Mouse (Mus musculus) liver, embryonic 14.5 days (tissue): ENCODE results near the gene Sgcg. TPM values are rescaled to one million over a fixed set of nuclear protein-coding genes. Genes with fewer than 3 reads are reported as not detected.

Source experiments
- ATAC-seq: fragments of 200-750 bp; cut with Nextera tagmentation; 2 replicates; pipeline ENCODE4 v1.8.0; 2017; ENCODE audit warnings: moderate number of reproducible peaks, mild to moderate bottlenecking, moderate library complexity; ENCODE audit not compliant: insufficient read depth
- DNase-seq, 3 experiments: peaks; one replicate each; pipeline ENCODE4 v3.0.0-alpha.2; 2012 to 2013; ENCODE audit warnings: low read depth in 3 of 3, low spot score in 3 of 3
- H3K27ac ChIP-seq: fragments of 300-500 bp; sonication (generic); 2 replicates; pipeline ENCODE4 v1.5.1; 2014; ENCODE audit warnings: moderate library complexity, mild to moderate bottlenecking, control low read depth, inconsistent platforms
- H3K27me3 ChIP-seq: fragments of 300-500 bp; sonication (generic); 2 replicates; pipeline ENCODE4 v1.6.1; 2014; ENCODE audit warnings: mild to moderate bottlenecking, low read length, moderate library complexity; ENCODE audit not compliant: control insufficient read depth, insufficient read depth
- H3K36me3 ChIP-seq: fragments of 300-500 bp; sonication (generic); replicated peaks from 2 replicates; pipeline ENCODE4 v1.6.1; 2014; ENCODE audit warnings: low read depth; ENCODE audit not compliant: control insufficient read depth, insufficient read depth
- H3K4me1 ChIP-seq, 2 experiments: fragments of 200-500 bp in 1 of 2; fragments of 300-500 bp in 1 of 2; sonication (generic) in 1 of 2; replicated peaks; 2 replicates each; pipeline ENCODE4 v1.6.1; 2012 to 2014; ENCODE audit warnings: antibody characterized with exemption in 1 of 2, inconsistent platforms in 1 of 2, low read length in 1 of 2; ENCODE audit not compliant: control insufficient read depth in 2 of 2, insufficient read depth in 2 of 2
- H3K4me2 ChIP-seq: fragments of 300-500 bp; sonication (generic); 2 replicates; pipeline ENCODE4 v1.6.1; 2014; ENCODE audit warnings: low read depth, mild to moderate bottlenecking, control low read depth, moderate library complexity
- H3K4me3 ChIP-seq, 2 experiments: fragments of 200-500 bp in 1 of 2; fragments of 300-500 bp in 1 of 2; sonication (generic) in 1 of 2; 2 replicates each; pipeline ENCODE4 v1.5.1; 2012 to 2014; ENCODE audit warnings: low read depth in 2 of 2, low read length in 2 of 2, mild to moderate bottlenecking in 2 of 2, control low read depth in 1 of 2, inconsistent platforms in 1 of 2, moderate library complexity in 1 of 2; ENCODE audit not compliant: insufficient read depth in 1 of 2
- H3K9ac ChIP-seq: fragments of 300-500 bp; sonication (generic); replicated peaks from 2 replicates; pipeline ENCODE4 v1.6.1; 2014; ENCODE audit warnings: mild to moderate bottlenecking, control low read depth, moderate library complexity
- H3K9me3 ChIP-seq: fragments of 300-500 bp; sonication (generic); 2 replicates; pipeline ENCODE4 v1.6.1; 2016; ENCODE audit warnings: low read length, mixed read lengths; ENCODE audit not compliant: control insufficient read depth
- CTCF ChIP-seq: IDR thresholded peaks from 2 replicates; pipeline ENCODE4 v1.5.1; 2016; ENCODE audit warnings: antibody characterized with exemption, low read depth, control low read depth
- EP300 ChIP-seq: IDR thresholded peaks from 2 replicates; pipeline ENCODE4 v1.6.1; 2016; ENCODE audit warnings: antibody characterized with exemption, low read depth
- WGBS: fragments of 180-500 bp; shearing (Covaris S2); extraction: QIAGEN DNeasy Blood & Tissue Kit; methylation state at CpG from one replicate; pipeline ENCODE4 v1.1.7; 2014; ENCODE audit not compliant: insufficient replicate concordance; 5-methylcytosine and 5-hydroxymethylcytosine counted together
- polyA plus RNA-seq, 2 experiments: library from polyadenylated mRNA; depleted of rRNA in 1 of 2; stranded (reverse) in 1 of 2; unstranded in 1 of 2; fragments of >200 nt; fragmentation: Nextera tagmentation in 1 of 2; extraction: Ambion mirVana in 1 of 2; gene quantifications; 2 replicates each; pipeline versions ENCODE4 v1.2.1 to v1.2.3; 2012 to 2014

Gene Sgcg
- polyA plus RNA-seq, 2 experiments = 0.03 to 0.05 TPM

- TF ChIP-seq EP300 (no peak), CTCF (no peak)
- Histone ChIP-seq H3K27me3 (no peaks in the 10 kb centered on the region), H3K4me1 (no peaks in the 10 kb centered on the region; a peak in 1 of 4 replicates), H3K4me3 (no peak overlapping the region), H3K9ac (no peak overlapping the region), H3K27ac (no peak overlapping the region), H3K4me2 (no peak overlapping the region), H3K9me3 (no peaks in the 10 kb centered on the region), H3K36me3 (no peaks in the 10 kb centered on the region)
- ATAC-seq = no peak
- DNase-seq = no peak
- 67% methylated on average over 15 of the region's 15 CpGs for WGBS
These were observed 5.5 kb downstream of the Sgcg start for GRCm38 (mm10) chr14:61252596-61253388.

GRCm38 (mm10) chr14:61246444-61246843, 11.8 kb downstream of the Sgcg start:
- no peaks in the 10 kb centered on the region for H3K4me1 ChIP-seq
- no peak for ATAC-seq
- WGBS = 72% methylated on average over 3 of the region's 3 CpGs
- no peak overlapping the region for H3K27ac ChIP-seq
- DNase-seq = no peak
- no peak overlapping the region for H3K9ac ChIP-seq
- no peaks in the 10 kb centered on the region for H3K27me3 ChIP-seq
- H3K4me3 ChIP-seq = no peak overlapping the region
- H3K36me3 ChIP-seq = no peaks in the 10 kb centered on the region
- TF ChIP-seq EP300 (no peak), CTCF (no peak)
- H3K9me3 ChIP-seq = no peaks in the 10 kb centered on the region
- no peak overlapping the region for H3K4me2 ChIP-seq

- TF ChIP-seq EP300 (no peak), CTCF (peak; percentile 59)
- Histone ChIP-seq H3K4me2 (no peak overlapping the region), H3K9me3 (no peaks in the 10 kb centered on the region), H3K9ac (no peak overlapping the region), H3K4me1 (no peaks in the 10 kb centered on the region), H3K36me3 (no peaks in the 10 kb centered on the region), H3K4me3 (no peak overlapping the region), H3K27ac (no peak overlapping the region), H3K27me3 (no peaks in the 10 kb centered on the region)
- WGBS = 26% methylated on average over 6 of the region's 6 CpGs
- no peak for ATAC-seq
- peak in 1 of 3 experiments; percentile 24 for DNase-seq
These were observed 15.7 kb downstream of the Sgcg start for GRCm38 (mm10) chr14:61242611-61243010.

GRCm38 (mm10) chr14:61238751-61239150, 19.5 kb downstream of the Sgcg start:
- ATAC-seq (no peak), DNase-seq (no peak)
- WGBS = 54% methylated on average over 9 of the region's 9 CpGs
- no peaks in the 10 kb centered on the region for H3K36me3 ChIP-seq
- no peaks in the 10 kb centered on the region for H3K9me3 ChIP-seq
- no peak overlapping the region for H3K4me3 ChIP-seq
- H3K27ac ChIP-seq = no peak overlapping the region
- H3K27me3 ChIP-seq = no peaks in the 10 kb centered on the region
- H3K9ac ChIP-seq = no peak overlapping the region
- TF ChIP-seq EP300 = no peak
- TF ChIP-seq CTCF = no peak
- H3K4me1 ChIP-seq = 0 out of 4 replicates have a peak, but pooled peaks cover 0 to 4% of the 10 kb centered on the region in 2 experiments
- no peak overlapping the region for H3K4me2 ChIP-seq

GRCm38 (mm10) chr14:61237101-61237654, 21.1 kb downstream of the Sgcg start:
- H3K36me3 ChIP-seq = no peaks in the 10 kb centered on the region
- no peak overlapping the region for H3K9ac ChIP-seq
- H3K4me1 ChIP-seq = 0 out of 4 replicates have a peak, but pooled peaks cover 0 to 4% of the 10 kb centered on the region in 2 experiments
- no peak overlapping the region for H3K27ac ChIP-seq
- TF ChIP-seq EP300 (no peak), CTCF (no peak)
- H3K27me3 ChIP-seq = no peaks in the 10 kb centered on the region
- ATAC-seq = no peak
- no peak overlapping the region for H3K4me2 ChIP-seq
- no peak for DNase-seq
- WGBS = 44% methylated on average over 4 of the region's 4 CpGs
- H3K4me3 ChIP-seq = no peak overlapping the region
- no peaks in the 10 kb centered on the region for H3K9me3 ChIP-seq
